Mouse (Mus musculus): ENCODE measurements around the gene Mxi1.

The Mxi1 gene

GRCm38 (mm10) chr19:53320264-53321110 lies 10.2 kb downstream of the Mxi1 start:
- in situ Hi-C loops (cut with MboI, MseI), result no loop called here

- in situ Hi-C loops (cut with MboI, MseI), result no loop called here
Measured at GRCm38 (mm10) chr19:53321273-53321672, 11.0 kb downstream of the Mxi1 start.

- in situ Hi-C loops (cut with MboI, MseI), result no loop called here
Measured at GRCm38 (mm10) chr19:53322438-53323048, 12.2 kb downstream of the Mxi1 start.

- in situ Hi-C loops (cut with MboI, MseI), result no loop called here
Measured at GRCm38 (mm10) chr19:53324866-53325265, 14.5 kb downstream of the Mxi1 start.

- in situ Hi-C loops (cut with MboI, MseI), result no loop called here
Measured at GRCm38 (mm10) chr19:53325578-53326295, 15.4 kb downstream of the Mxi1 start.

- in situ Hi-C loops (cut with MboI, MseI), result no loop called here
Measured at GRCm38 (mm10) chr19:53328116-53328515, 17.8 kb downstream of the Mxi1 start.

GRCm38 (mm10) chr19:53329221-53329991 lies 19.1 kb downstream of the Mxi1 start:
- in situ Hi-C loops (cut with MboI, MseI), result no loop called here

- in situ Hi-C loops (cut with MboI, MseI), result no loop called here
Measured at GRCm38 (mm10) chr19:53329992-53330381, 19.7 kb downstream of the Mxi1 start.

GRCm38 (mm10) chr19:53331882-53332500 lies 21.7 kb downstream of the Mxi1 start:
- in situ Hi-C loops (cut with MboI, MseI), result no loop called here

- in situ Hi-C loops (cut with MboI, MseI), result no loop called here
Measured at GRCm38 (mm10) chr19:53333730-53334129, 23.4 kb downstream of the Mxi1 start.

- in situ Hi-C loops (cut with MboI, MseI), result no loop called here
Measured at GRCm38 (mm10) chr19:53335241-53335640, 24.9 kb downstream of the Mxi1 start.

GRCm38 (mm10) chr19:53340423-53340822 lies 30.1 kb downstream of the Mxi1 start:
- in situ Hi-C loops (cut with MboI, MseI), result no loop called here

GRCm38 (mm10) chr19:53343174-53343881 lies 33.0 kb downstream of the Mxi1 start:
- in situ Hi-C loops (cut with MboI, MseI), result no loop called here

- in situ Hi-C loops (cut with MboI, MseI), result no loop called here
Measured at GRCm38 (mm10) chr19:53344062-53344461, 33.7 kb downstream of the Mxi1 start.

- in situ Hi-C loops (cut with MboI, MseI), result no loop called here
Measured at GRCm38 (mm10) chr19:53345766-53346165, 35.4 kb downstream of the Mxi1 start.

- in situ Hi-C loops (cut with MboI, MseI), result no loop called here
Measured at GRCm38 (mm10) chr19:53353864-53354263, 43.5 kb downstream of the Mxi1 start.

GRCm38 (mm10) chr19:53354271-53355000 lies 44.1 kb downstream of the Mxi1 start:
- in situ Hi-C loops (cut with MboI, MseI), result no loop called here

GRCm38 (mm10) chr19:53355065-53355464 lies 44.7 kb downstream of the Mxi1 start:
- in situ Hi-C loops (cut with MboI, MseI), result no loop called here

GRCm38 (mm10) chr19:53359160-53360033 lies 49.1 kb downstream of the Mxi1 start:
- in situ Hi-C loops (cut with MboI, MseI), result loop anchor here (5.0 kb wide), 1 partner anchor 102 kb away; no protein-coding TSS in a partner anchor

All from regulatory T cell (primary cell).